Mouse (Mus musculus) ES-E14 (cell line): ENCODE measurements at regions not wholly inside any gene's neighbourhood (a gene's known extent, or its start where the extent isn't known, plus 50 kb on each side); places are given as distances from the start of the nearest gene placed in this dataset.
A peak's percentile ranks its signal among the peaks of the same experiment; 100 is the strongest.

ENCODE experiments used
- DNase-seq: peaks from one replicate; pipeline ENCODE4 v3.0.0-alpha.2; 2013; ENCODE audit warnings: low read depth, low spot score
- H3K27ac ChIP-seq: 2 replicates; pipeline ENCODE4 v1.5.1; 2012; ENCODE audit warnings: low read depth, mild to moderate bottlenecking, low read length, moderate library complexity, mixed read lengths; ENCODE audit not compliant: poor library complexity, insufficient read depth, severe bottlenecking
- H3K36me3 ChIP-seq: 2 replicates; pipeline ENCODE4 v1.6.1; 2012; ENCODE audit warnings: mild to moderate bottlenecking, low read length, moderate library complexity, mixed read lengths; ENCODE audit not compliant: control insufficient read depth, poor library complexity, insufficient read depth, severe bottlenecking
- H3K4me1 ChIP-seq, 2 experiments: fragments of 150-350 bp in 1 of 2; sonication (generic) in 1 of 2; 2 replicates each; pipeline ENCODE4 v1.6.1; 2012; ENCODE audit warnings: low read length in 2 of 2, mild to moderate bottlenecking in 1 of 2, mixed read lengths in 1 of 2; ENCODE audit not compliant: control insufficient read depth in 2 of 2, insufficient read depth in 2 of 2, poor library complexity in 1 of 2
- H3K4me3 ChIP-seq, 2 experiments: fragments of 150-350 bp in 1 of 2; sonication (generic) in 1 of 2; 2 replicates each; pipeline ENCODE4 v1.5.1; 2012; ENCODE audit warnings: low read length in 2 of 2, low read depth in 1 of 2, mild to moderate bottlenecking in 1 of 2, mixed read lengths in 1 of 2; ENCODE audit not compliant: insufficient read depth in 1 of 2, poor library complexity in 1 of 2, severe bottlenecking in 1 of 2
- H3K9ac ChIP-seq: 2 replicates; pipeline ENCODE4 v1.6.1; 2012; ENCODE audit warnings: low read depth, mild to moderate bottlenecking, low read length, mixed read lengths; ENCODE audit not compliant: poor library complexity, insufficient read depth, severe bottlenecking
- H3K9me3 ChIP-seq: fragments of 150-350 bp; sonication (generic); 2 replicates; pipeline ENCODE4 v1.6.1; 2012; ENCODE audit warnings: low read depth, mild to moderate bottlenecking, low read length; ENCODE audit not compliant: control insufficient read depth, insufficient read depth
- CHD2 ChIP-seq: IDR thresholded peaks from 2 replicates; pipeline ENCODE4 v1.6.1; 2014; ENCODE audit warnings: mild to moderate bottlenecking, low read depth, low read length, inconsistent platforms
- HCFC1 ChIP-seq: IDR thresholded peaks from 2 replicates; pipeline ENCODE4 v1.6.1; 2012; ENCODE audit warnings: low read length, inconsistent platforms, borderline replicate concordance; ENCODE audit not compliant: insufficient read depth
- MAFK ChIP-seq: IDR thresholded peaks from 2 replicates; pipeline ENCODE4 v1.6.1; 2014; ENCODE audit warnings: mild to moderate bottlenecking, low read depth, low read length, inconsistent platforms; ENCODE audit not compliant: insufficient read depth
- ZC3H11A ChIP-seq: IDR thresholded peaks from 2 replicates; pipeline ENCODE4 v1.6.1; 2012; ENCODE audit warnings: low read depth, mild to moderate bottlenecking, inconsistent platforms, low read length, borderline replicate concordance
- ZNF384 ChIP-seq: IDR thresholded peaks from 2 replicates; pipeline ENCODE4 v1.6.1; 2012; ENCODE audit warnings: low read depth, low read length, inconsistent platforms
- in situ Hi-C, 2 experiments: fragments of 600-800 bp; cut with MboI; formaldehyde crosslinking; loops; one replicate each; pipeline ENCODE4 v1.15.1; 2025; ENCODE audit warnings: low sequenced_read_pairs in 2 of 2, inconsistent platforms in 1 of 2; ENCODE audit not compliant: unreplicated experiment in 2 of 2

DNA sequence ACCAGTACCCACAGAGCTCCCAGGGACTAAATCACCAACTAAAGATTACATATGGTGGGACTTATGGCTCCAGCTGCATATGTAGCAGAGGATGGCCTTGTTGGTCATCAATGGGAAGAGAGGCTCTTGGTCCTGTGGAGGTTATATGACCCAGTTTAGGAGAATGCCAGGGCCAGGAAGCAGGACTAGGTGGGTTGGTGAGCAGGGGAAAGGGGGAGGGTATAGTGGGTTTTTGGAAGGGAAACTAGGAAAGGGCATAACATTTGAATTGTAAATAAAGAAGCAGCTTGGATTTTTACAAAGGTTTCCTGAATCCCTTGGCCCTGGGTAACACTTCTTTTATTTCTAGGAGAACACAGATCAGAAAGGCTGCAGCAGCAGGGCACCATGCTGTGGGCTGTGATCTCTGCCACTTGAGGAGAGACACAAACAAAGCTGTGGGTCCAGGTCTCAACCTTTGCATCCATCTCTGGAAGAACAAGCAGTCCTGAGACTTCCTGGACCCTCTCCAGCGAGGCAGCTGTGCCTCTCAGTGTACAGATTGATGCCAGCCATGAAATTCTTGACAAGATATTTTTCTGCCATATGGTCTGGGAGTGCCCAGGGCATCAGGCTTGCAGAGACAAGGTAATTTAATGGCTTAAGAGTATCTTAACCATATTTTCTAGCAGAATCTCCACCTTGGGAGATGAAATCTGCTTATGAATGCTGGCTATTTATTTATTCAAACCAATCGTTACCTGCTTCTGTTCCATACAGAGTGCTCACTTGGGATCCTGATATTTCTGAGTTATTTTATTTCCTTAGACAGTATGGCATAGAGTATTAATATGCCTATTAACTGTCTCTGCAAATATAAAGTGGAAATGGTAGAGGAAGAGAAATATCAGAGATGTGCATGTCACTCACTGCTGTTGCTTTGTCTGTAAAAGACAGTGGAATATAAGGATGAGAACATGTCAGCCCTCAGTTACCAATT is 444.2 kb upstream of the 4931417E11Rik start:
- Histone ChIP-seq H3K9ac (no peak overlapping the region), H3K9me3 (no peaks in the 10 kb centered on the region), H3K4me3 (no peak overlapping the region), H3K27ac (no peak overlapping the region), H3K36me3 (no peaks in the 10 kb centered on the region), H3K4me1 (no peaks in the 10 kb centered on the region)
- no peak for DNase-seq
- TF ChIP-seq MAFK (no peak), HCFC1 (no peak), CHD2 (no peak), ZNF384 (no peak), ZC3H11A (no peak)
- in situ Hi-C loops: no loop called here

DNA sequence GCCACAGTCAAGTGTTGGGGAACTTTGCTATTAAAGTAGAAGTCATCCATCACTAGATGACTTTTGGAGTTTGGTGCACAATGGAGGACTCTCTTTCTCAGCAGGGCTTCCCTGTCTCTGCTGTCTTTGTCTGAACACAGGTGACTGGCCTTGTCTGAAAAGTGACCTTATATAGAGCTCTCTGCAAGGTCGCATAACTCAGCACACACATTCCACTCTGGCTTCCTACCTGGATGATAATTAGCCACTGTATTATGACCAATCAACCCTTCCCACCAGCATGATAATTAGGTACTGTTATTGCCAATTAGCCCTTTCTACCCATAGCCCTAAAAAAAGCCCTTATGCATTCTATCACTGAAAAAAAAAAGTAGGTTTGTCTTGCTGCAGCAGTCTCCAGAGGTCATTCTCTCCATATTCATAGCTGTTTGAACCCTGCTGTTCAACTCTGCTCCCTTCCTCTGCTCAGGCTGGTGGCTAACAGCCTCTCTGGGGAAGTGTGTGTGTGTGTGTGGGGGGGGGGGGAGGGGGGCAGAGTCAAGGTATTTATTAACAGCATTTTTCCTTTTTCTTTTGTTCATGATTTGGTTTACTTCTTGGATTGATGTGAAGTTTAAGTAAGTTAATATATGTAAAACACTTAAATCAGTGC is 419.8 kb upstream of the 4931417E11Rik start:
- Histone ChIP-seq H3K4me1 (no peaks in the 10 kb centered on the region), H3K27ac (no peak overlapping the region), H3K9ac (no peak overlapping the region), H3K4me3 (no peak overlapping the region), H3K9me3 (no peaks in the 10 kb centered on the region), H3K36me3 (no peaks in the 10 kb centered on the region)
- TF ChIP-seq HCFC1 (no peak), ZC3H11A (no peak), ZNF384 (0 out of 2 replicates have a peak, but pooled peaks have one; percentile 32), CHD2 (no peak), MAFK (no peak)
- DNase-seq: no peak
- in situ Hi-C loops: no loop called here

DNA sequence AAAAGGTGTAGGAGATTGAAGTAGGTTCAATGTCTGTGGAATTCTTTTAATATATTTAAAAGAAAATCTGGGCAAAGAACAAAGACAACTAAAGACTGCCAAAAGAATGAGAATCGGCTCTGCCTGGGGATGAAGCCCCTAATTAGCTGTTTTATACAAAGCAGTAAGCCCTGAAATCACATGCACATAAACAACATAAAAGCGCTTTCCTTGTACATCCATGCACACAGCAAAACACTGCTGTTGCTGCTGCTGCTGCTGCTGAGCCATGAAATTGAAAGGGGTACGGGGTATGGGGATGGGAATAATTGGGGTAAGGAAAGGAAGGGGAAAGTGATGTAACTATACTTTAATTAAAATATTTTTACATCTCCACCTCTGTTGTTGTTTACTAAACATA is 409.2 kb upstream of the 4931417E11Rik start:
- H3K27ac ChIP-seq: no peak overlapping the region
- in situ Hi-C loops: no loop called here
- no peak for DNase-seq
- H3K4me1 ChIP-seq: no peaks in the 10 kb centered on the region
- H3K4me3 ChIP-seq: no peak overlapping the region
- no peaks in the 10 kb centered on the region for H3K36me3 ChIP-seq
- TF ChIP-seq ZC3H11A: no peak
- no peak for TF ChIP-seq HCFC1
- no peak for TF ChIP-seq MAFK
- no peak for TF ChIP-seq CHD2
- no peak for TF ChIP-seq ZNF384
- no peaks in the 10 kb centered on the region for H3K9me3 ChIP-seq
- no peak overlapping the region for H3K9ac ChIP-seq

DNA sequence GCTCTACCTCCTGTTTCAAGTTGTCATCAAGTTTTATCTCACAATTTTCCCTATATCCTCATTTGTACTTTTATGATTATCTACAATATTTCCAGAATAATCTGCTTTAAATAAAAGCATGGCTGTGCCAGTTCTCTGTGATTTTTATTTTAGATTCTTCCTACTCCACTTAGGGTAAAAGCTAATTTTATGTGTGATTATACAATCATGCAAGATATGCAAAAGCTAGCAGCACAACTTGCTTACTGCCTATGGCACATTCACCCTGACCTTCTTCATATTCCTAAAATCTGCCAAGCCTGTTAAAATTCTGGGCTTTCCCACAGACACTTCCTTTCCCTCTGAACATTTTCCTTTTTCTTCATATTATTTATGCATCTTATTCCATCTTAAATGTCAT is 399.2 kb upstream of the 4931417E11Rik start:
- TF ChIP-seq CHD2 (no peak), ZNF384 (no peak), MAFK (no peak), HCFC1 (no peak), ZC3H11A (no peak)
- Histone ChIP-seq H3K9ac (no peak overlapping the region), H3K9me3 (no peaks in the 10 kb centered on the region), H3K4me3 (no peak overlapping the region), H3K36me3 (no peaks in the 10 kb centered on the region), H3K4me1 (no peaks in the 10 kb centered on the region), H3K27ac (no peak overlapping the region)
- DNase-seq: no peak
- in situ Hi-C loops: no loop called here
